Mouse (Mus musculus) layer of hippocampus, postnatal 25 days (tissue): Measurements from ENCODE around the gene Mlkl. TPM values are rescaled to one million over a fixed set of nuclear protein-coding genes. Genes with fewer than 3 reads are reported as not detected.
A peak's percentile ranks its signal among the peaks of the same experiment; 100 is the strongest.
"Not testable (repeated sequence)": the region's sequence is repeated elsewhere in the genome, so short reads cannot be mapped to it uniquely, and the experiment has no call there.

ENCODE experiments used
- DNase-seq, 2 experiments: peaks; one replicate each; pipeline ENCODE4 v3.0.0; 2022; ENCODE audit warnings: mixed read lengths in 2 of 2, low spot score in 1 of 2; ENCODE audit errors: extremely low spot score in 1 of 2
- total RNA-seq, 2 experiments: library from RNA; stranded (reverse); gene quantifications; 2 replicates each; pipeline ENCODE4 v1.2.3; 2021

The Mlkl gene
- total RNA-seq, 2 experiments from 2014 or later = 0.17 to 0.59 TPM

- DNase-seq = no peak
Measured at GRCm38 (mm10) chr8:111314729-111315128, 23.2 kb downstream of the Mlkl start.

- not testable (repeated sequence) for DNase-seq
Measured at GRCm38 (mm10) chr8:111313961-111314360, 24.0 kb downstream of the Mlkl start.

- no peak for DNase-seq
Measured at GRCm38 (mm10) chr8:111312758-111313162, 25.2 kb downstream of the Mlkl start.

GRCm38 (mm10) chr8:111310006-111310405 lies 28.0 kb downstream of the Mlkl start:
- not testable (repeated sequence) for DNase-seq

- no peak for DNase-seq
Measured at GRCm38 (mm10) chr8:111305031-111305730, 32.8 kb downstream of the Mlkl start.

GRCm38 (mm10) chr8:111304359-111304758 lies 33.6 kb downstream of the Mlkl start:
- DNase-seq = no peak

GRCm38 (mm10) chr8:111303076-111303803 lies 34.7 kb downstream of the Mlkl start:
- DNase-seq = not testable (repeated sequence)

- DNase-seq = peak in 1 of 2 experiments; percentile 6
Measured at GRCm38 (mm10) chr8:111300597-111301546, 37.1 kb downstream of the Mlkl start.

- DNase-seq = peak; percentile 82
Measured at GRCm38 (mm10) chr8:111299821-111300568, 38.0 kb downstream of the Mlkl start, which contains the start of gene Rfwd3. Gene Rfwd3 (minus strand): TSS chr8:111300222.

- peak; percentile 20 to 25 for DNase-seq
Measured at GRCm38 (mm10) chr8:111299363-111299820, 38.6 kb downstream of the Mlkl start.

GRCm38 (mm10) chr8:111298011-111298410 lies 40.0 kb downstream of the Mlkl start:
- DNase-seq = no peak

GRCm38 (mm10) chr8:111291733-111292132 lies 46.2 kb downstream of the Mlkl start:
- no peak for DNase-seq

GRCm38 (mm10) chr8:111290586-111290985 lies 47.4 kb downstream of the Mlkl start:
- DNase-seq = no peak

- DNase-seq = no peak
Measured at GRCm38 (mm10) chr8:111285603-111286002, 52.4 kb downstream of the Mlkl start.

- no peak for DNase-seq
Measured at GRCm38 (mm10) chr8:111282093-111282492, 55.9 kb downstream of the Mlkl start.

GRCm38 (mm10) chr8:111268277-111268676 lies 69.7 kb downstream of the Mlkl start:
- no peak for DNase-seq

- not testable (repeated sequence) for DNase-seq
Measured at GRCm38 (mm10) chr8:111266161-111266560, 71.8 kb downstream of the Mlkl start.

GRCm38 (mm10) chr8:111264693-111265220 lies 73.2 kb downstream of the Mlkl start:
- DNase-seq = no peak

- DNase-seq = no peak
Measured at GRCm38 (mm10) chr8:111261981-111262381, 76.0 kb downstream of the Mlkl start.
